Mouse (Mus musculus): ENCODE measurements at regions not wholly inside any gene's neighbourhood (a gene's known extent, or its start where the extent isn't known, plus 50 kb on each side); places are given as distances from the start of the nearest gene placed in this dataset.

- TF ChIP-seq CTCF (IDR thresholded peaks at IDR 0.05; ENCODE audit: low read depth, low read length) (no peak), POLR2A (IDR thresholded peaks at IDR 0.05; ENCODE audit: insufficient read depth, low read length) (no peak)
Measured at GRCm38 (mm10) chr3:81771812-81772211, 160.6 kb upstream of the Ctso start.

Data from ES-Bruce4 (cell line).